Comparison of ENCODE assay signal across 14 mouse cellular contexts in the genomic region with DNA sequence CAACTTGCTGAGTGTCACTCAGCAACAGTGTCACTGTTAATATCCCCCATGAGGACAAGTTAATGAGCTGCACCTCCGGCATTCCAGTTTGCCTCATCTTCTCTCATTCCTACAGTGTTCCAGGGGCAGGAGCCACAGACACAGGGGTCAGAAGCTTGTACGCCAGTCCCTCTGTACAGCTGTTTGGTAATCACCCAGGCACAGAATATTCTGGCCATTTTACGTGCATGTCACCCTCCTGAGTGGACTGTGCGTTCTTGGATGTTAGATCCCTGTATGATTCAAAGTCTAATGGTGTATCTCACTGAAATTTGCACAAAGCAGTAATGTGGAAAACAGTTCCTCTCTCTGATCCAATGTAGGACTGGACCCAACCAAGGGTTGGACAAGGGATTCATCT.
A peak's percentile ranks its signal among the peaks of the same experiment; 100 is the strongest.
DNase-seq lines count a peak whose midpoint lies in the region; TF ChIP-seq lines count a peak whose summit lies in the region.
"Had no signal": no experiment of that assay in that cellular context is flagged by ENCODE, and none has a peak within 500 bp of the region (broad histone marks: within the 10 kb centered on the region; RNA-seq: fewer than 3 reads in every experiment).

No protein-coding gene starts in this region.

- 0 out of 2 replicates have a peak overlapping the region, but pooled peaks have one; percentile 30 for H3K27ac ChIP-seq in cortical plate, adult 2 months (ENCODE audit: insufficient read depth, low read length)
- H3K27ac ChIP-seq: embryonic facial prominence, embryonic 12.5 days; embryonic facial prominence, embryonic 15.5 days; heart, embryonic 10.5 days; heart, embryonic 13.5 days; hindbrain, embryonic 12.5 days; hindbrain, embryonic 15.5 days had no signal

- intact Hi-C loops in heart, postnatal 25 days (cut with DNase I): no loop called here

- H3K4me1 ChIP-seq in cortical plate, adult 2 months (ENCODE audit: control insufficient read depth, insufficient read depth, low read length): no peaks in the 10 kb centered on the region
- H3K4me1 ChIP-seq: embryonic facial prominence, embryonic 12.5 days; embryonic facial prominence, embryonic 15.5 days; heart, embryonic 10.5 days; heart, embryonic 13.5 days; hindbrain, embryonic 12.5 days; hindbrain, embryonic 15.5 days had no signal

- DNase-seq in heart, adult 11 months: peak; percentile 93
- no peak for DNase-seq in heart, postnatal 25 days (ENCODE audit: low spot score)
- peak; percentile 41 for DNase-seq in skeletal muscle tissue, adult 2 months (ENCODE audit: low read depth, low spot score)
- DNase-seq in testis, postnatal 14 days (ENCODE audit: low spot score): peak; percentile 27
- no peak for DNase-seq in MN1 (ENCODE audit: low spot score)
- DNase-seq: adrenal gland, adult 8-10 months; adrenal gland, postnatal 25 days had no signal

- no peak overlapping the region for H3K4me3 ChIP-seq in cortical plate, adult 2 months (ENCODE audit: insufficient read depth, low read length)
- H3K4me3 ChIP-seq: embryonic facial prominence, embryonic 12.5 days; embryonic facial prominence, embryonic 15.5 days; heart, embryonic 10.5 days; heart, embryonic 13.5 days; hindbrain, embryonic 12.5 days; hindbrain, embryonic 15.5 days had no signal

- no peak for TF ChIP-seq POLR2A in cortical plate, adult 2 months (IDR thresholded peaks at IDR 0.05; ENCODE audit: extremely low read depth, insufficient read depth, low read length)

- TF ChIP-seq CTCF in cortical plate, adult 2 months (IDR thresholded peaks at IDR 0.05; ENCODE audit: extremely low read depth, insufficient read depth, low read length): no peak

Comparison
In these comparisons a context has a peak if more than half of its experiments do, and no peak if none do; other contexts are left out.
1. DNase-seq: peak in heart, adult 11 months (single experiment), skeletal muscle tissue, adult 2 months (single experiment) and testis, postnatal 14 days (single experiment); none in heart, postnatal 25 days (single experiment) and MN1 (single experiment).